Mouse (Mus musculus) thymus, postnatal 10 days (tissue): ENCODE measurements around the gene Zfp78.

ENCODE experiments used
- DNase-seq, 2 experiments: peaks; one replicate each; pipeline ENCODE4 v3.0.0; 2021; ENCODE audit warnings: low spot score in 2 of 2

The Zfp78 gene

GRCm38 (mm10) chr7:6388971-6389370, 25.9 kb downstream of the Zfp78 start:
- no peak for DNase-seq

GRCm38 (mm10) chr7:6389449-6389848, 26.4 kb downstream of the Zfp78 start:
- DNase-seq = no peak

GRCm38 (mm10) chr7:6397996-6398975, 35.2 kb downstream of the Zfp78 start, which contains the start of gene Smim17:
TSS of gene Smim17 (plus strand) at chr7:6398715.
- DNase-seq = peak; percentile 39 to 42

- DNase-seq = peak; percentile 50 to 74
These were observed 47.0 kb downstream of the Zfp78 start, which contains the start of gene Gm20715 for GRCm38 (mm10) chr7:6410043-6410442. TSS of gene Gm20715 (plus strand) at chr7:6410277.

DNA sequence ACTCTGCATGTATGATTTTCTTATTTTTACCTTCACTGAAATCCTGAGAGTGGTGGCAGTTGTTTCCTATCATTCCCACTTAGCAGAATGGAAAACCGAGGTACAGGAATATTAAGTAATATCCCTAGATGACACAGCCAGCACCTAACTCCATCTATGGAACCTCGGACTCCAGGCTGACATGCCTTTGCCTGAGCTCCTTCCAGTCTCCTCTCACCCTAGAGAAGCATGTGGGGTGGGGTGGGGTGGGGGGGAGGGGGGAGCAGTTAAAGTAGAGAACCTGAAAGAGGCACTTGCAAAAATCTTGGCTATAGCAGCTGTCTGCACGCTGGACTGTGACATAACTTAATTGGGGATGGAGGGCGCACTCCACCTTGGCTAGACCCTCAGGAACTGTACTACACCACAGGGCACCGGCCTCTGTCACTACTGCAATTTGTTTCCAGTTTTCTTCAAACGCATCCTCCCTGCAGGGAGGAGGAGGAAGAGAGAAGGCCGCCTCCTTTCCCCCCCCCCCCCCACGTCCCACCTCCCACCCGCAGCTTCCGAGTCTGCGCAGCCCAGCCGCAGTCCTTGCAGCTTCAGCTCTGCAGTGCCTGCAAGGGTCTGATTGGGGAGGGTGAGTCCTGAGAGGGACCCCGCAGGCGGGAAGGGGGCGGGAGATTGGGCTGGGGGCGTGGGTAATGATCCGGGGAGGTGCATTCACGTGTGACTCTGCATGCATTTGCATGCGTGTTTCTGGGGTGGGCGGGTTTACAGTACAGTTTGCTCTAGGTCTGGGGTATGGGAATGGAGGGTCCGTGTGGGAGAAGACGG, 51.8 kb downstream of the Zfp78 start:
- no peak for DNase-seq

DNA sequence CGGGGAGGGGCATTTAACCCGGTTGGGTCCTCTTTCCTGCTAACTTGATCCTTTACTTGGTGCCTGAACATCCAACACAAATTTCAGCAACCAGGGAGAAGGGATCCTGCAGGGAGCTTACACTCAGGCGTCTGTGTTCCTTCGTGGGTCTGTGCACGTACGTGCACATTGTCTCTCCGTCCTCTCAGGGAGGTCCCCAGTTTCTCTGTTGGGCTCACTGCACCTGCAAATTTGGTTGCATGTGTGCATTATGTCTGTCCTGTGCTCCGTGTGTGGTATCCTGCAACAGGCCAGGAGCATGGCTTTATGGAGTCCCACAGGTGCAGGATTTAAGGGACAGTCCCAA, 52.3 kb downstream of the Zfp78 start:
- no peak for DNase-seq

DNA sequence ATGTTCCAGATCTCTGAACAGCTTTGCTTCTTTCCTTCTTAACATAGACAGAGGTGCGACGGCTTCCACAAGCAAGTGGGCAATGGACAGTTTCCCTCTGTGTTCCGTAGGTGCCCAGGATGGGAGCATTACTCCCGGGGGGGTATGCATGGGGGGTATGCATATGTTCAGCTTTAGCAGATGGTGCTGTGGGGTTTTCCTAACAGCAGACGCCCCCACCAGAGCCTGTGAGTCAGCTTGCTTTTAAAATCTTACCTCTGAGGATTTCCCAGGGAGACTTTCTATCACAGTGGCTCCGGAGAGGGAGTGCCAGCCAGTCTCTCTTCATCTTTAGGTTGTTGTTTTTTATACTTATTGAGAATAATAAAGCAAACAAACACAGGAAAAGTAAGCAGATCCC, 56.8 kb downstream of the Zfp78 start:
- DNase-seq = no peak

GRCm38 (mm10) chr7:6429381-6429780, 66.3 kb downstream of the Zfp78 start:
- no peak for DNase-seq

GRCm38 (mm10) chr7:6430342-6430741, 67.3 kb downstream of the Zfp78 start:
- peak in 1 of 2 experiments; percentile 24 for DNase-seq
